Mouse (Mus musculus) liver, postnatal 0 days (tissue): ENCODE results near the gene Anxa5. TPM values are rescaled to one million over a fixed set of nuclear protein-coding genes. Genes with fewer than 3 reads are reported as not detected.
A peak's percentile ranks its signal among the peaks of the same experiment; 100 is the strongest.

ENCODE experiments used
- ATAC-seq: fragments of 200-750 bp; cut with Nextera tagmentation; 2 replicates; pipeline ENCODE4 v1.8.0; 2017; ENCODE audit warnings: mild to moderate bottlenecking, moderate library complexity
- DNase-seq: peaks from one replicate; pipeline ENCODE4 v3.0.0-alpha.2; 2016
- H3K27ac ChIP-seq: fragments of 300-500 bp; sonication (generic); 2 replicates; pipeline ENCODE4 v1.5.1; 2014; ENCODE audit warnings: antibody characterized with exemption, moderate library complexity, mild to moderate bottlenecking, low read depth
- H3K27me3 ChIP-seq: fragments of 300-500 bp; sonication (generic); 2 replicates; pipeline ENCODE4 v1.6.1; 2014; ENCODE audit warnings: low read length, control low read depth, mixed read lengths; ENCODE audit not compliant: insufficient read depth
- H3K36me3 ChIP-seq: fragments of 300-500 bp; sonication (generic); replicated peaks from 2 replicates; pipeline ENCODE4 v1.6.1; 2014; ENCODE audit warnings: mild to moderate bottlenecking, control low read depth, low read length, moderate library complexity, mixed read lengths; ENCODE audit not compliant: insufficient read depth
- H3K4me1 ChIP-seq: fragments of 300-500 bp; sonication (generic); 2 replicates; pipeline ENCODE4 v1.6.1; 2014; ENCODE audit warnings: antibody characterized with exemption, mild to moderate bottlenecking, control low read depth; ENCODE audit not compliant: insufficient read depth
- H3K4me2 ChIP-seq: fragments of 300-500 bp; sonication (generic); 2 replicates; pipeline ENCODE4 v1.6.1; 2014; ENCODE audit warnings: low read depth, mild to moderate bottlenecking, low read length, moderate library complexity, mixed read lengths
- H3K4me3 ChIP-seq: fragments of 300-500 bp; sonication (generic); 2 replicates; pipeline ENCODE4 v1.5.1; 2014; ENCODE audit warnings: low read depth, low read length
- H3K9ac ChIP-seq: fragments of 300-500 bp; sonication (generic); replicated peaks from 2 replicates; pipeline ENCODE4 v1.6.1; 2014; ENCODE audit warnings: mild to moderate bottlenecking, moderate library complexity
- H3K9me3 ChIP-seq: fragments of 300-500 bp; sonication (generic); 2 replicates; pipeline ENCODE4 v1.6.1; 2016; ENCODE audit warnings: mild to moderate bottlenecking, control low read depth, low read length, mixed read lengths
- CTCF ChIP-seq: sonication (generic); IDR thresholded peaks from 2 replicates; pipeline ENCODE4 v1.5.1; 2016; ENCODE audit warnings: antibody characterized with exemption, low read depth
- EP300 ChIP-seq: IDR thresholded peaks from 2 replicates; pipeline ENCODE4 v1.6.1; 2016; ENCODE audit warnings: antibody characterized with exemption, low read depth, mild to moderate bottlenecking
- WGBS: fragments of 180-500 bp; shearing (Covaris S2); extraction: QIAGEN DNeasy Blood & Tissue Kit; methylation state at CpG from one replicate; pipeline ENCODE4 v1.1.7; 2014; ENCODE audit not compliant: insufficient replicate concordance; 5-methylcytosine and 5-hydroxymethylcytosine counted together
- polyA plus RNA-seq: library from polyadenylated mRNA; unstranded; fragments of >200 nt; fragmentation: Nextera tagmentation; extraction: Ambion mirVana; gene quantifications from 2 replicates; pipeline ENCODE4 v1.2.1, GENCODE M21; 2015

The Anxa5 gene
- polyA plus RNA-seq, 1 experiment from 2014 or later: 59.1 TPM

DNA sequence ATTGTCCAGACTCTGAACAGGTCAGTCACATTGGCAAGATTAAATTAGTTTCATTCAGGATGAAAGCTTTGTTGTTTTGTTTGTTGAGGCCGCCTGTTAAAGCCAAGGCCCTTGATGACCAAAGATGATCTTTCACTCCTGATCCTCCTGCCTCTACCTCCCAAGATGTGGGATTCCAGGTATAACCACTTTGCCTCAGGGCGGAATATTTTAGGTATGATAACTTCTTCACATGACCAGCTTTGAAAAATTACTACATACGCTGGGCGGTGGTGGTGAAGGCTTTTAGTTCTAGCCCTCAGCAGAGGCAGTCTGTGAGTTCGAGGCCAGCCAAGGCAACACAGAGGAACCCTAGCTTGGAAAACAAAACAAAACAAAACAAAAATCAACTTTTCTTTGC lies 1.3 kb downstream of the Anxa5 start:
- Histone ChIP-seq H3K27ac (no peak overlapping the region), H3K9me3 (no peaks in the 10 kb centered on the region), H3K36me3 (no peaks in the 10 kb centered on the region), H3K4me1 (peaks cover 26% of the 10 kb centered on the region), H3K27me3 (no peaks in the 10 kb centered on the region), H3K4me3 (peak overlapping the region; percentile 72; the same call in 1 of the 2 replicates), H3K4me2 (peak overlapping the region; percentile 97), H3K9ac (no peak overlapping the region)
- TF ChIP-seq EP300 (no peak), CTCF (no peak)
- ATAC-seq (no peak), DNase-seq (no peak)
- WGBS: 70% methylated on average over 5 of the region's 5 CpGs

DNA sequence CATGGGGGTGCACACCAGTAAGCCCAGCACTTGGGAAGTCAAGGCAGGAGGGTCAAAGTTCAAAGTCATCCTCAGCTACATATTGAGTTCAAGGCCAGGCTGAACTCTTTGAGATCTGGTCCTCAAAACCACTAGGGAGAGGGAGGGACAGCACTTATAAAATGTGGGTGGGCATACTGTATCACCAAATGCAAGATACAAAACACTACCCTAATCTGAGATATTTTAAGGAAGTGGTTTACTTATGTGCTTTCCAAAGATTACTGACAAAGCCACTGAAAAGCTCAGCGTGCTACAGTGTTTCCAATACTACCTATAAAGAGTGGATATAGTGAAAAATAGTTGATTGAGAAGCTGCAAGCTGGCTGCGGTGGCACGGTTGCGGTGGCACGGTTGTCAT lies 2.5 kb downstream of the Anxa5 start:
- WGBS: 61% methylated on average over 5 of the region's 5 CpGs
- ATAC-seq: no peak
- H3K4me2 ChIP-seq: no peak overlapping the region

DNA sequence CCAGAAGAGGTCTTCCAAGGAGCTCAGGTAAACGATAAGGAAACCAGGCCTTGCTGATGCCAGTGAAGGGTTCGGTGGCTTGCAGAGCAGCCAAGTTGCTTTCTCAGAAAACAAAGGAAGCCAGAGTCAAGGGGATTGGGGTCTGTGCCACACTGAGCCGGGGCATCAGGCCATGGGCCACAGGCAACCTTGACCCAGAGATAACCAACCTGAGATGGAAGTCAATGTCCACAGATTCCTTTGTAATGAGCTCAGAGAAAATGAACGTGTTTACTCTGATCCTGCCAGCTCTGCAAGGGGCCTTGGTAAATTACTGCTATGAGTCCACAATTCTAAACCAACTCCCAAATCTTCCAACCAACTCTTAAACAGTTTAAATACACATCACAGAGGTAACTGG lies 3.8 kb downstream of the Anxa5 start:
- Histone ChIP-seq H3K4me1 (peaks cover 27% of the 10 kb centered on the region), H3K36me3 (no peaks in the 10 kb centered on the region), H3K9me3 (no peaks in the 10 kb centered on the region), H3K9ac (no peak overlapping the region), H3K27ac (no peak overlapping the region), H3K4me2 (no peak overlapping the region), H3K27me3 (no peaks in the 10 kb centered on the region), H3K4me3 (no peak overlapping the region)
- 57% methylated on average over 4 of the region's 4 CpGs for WGBS
- ATAC-seq (no peak), DNase-seq (no peak)
- TF ChIP-seq EP300 (no peak), CTCF (no peak)

More for the DNA sequence above, 2.5 kb downstream of the Anxa5 start:
- TF ChIP-seq EP300 (no peak), CTCF (no peak)
- Histone ChIP-seq H3K27ac (no peak overlapping the region), H3K4me1 (peaks cover 28% of the 10 kb centered on the region), H3K27me3 (no peaks in the 10 kb centered on the region), H3K9ac (no peak overlapping the region), H3K4me3 (no peak overlapping the region), H3K36me3 (no peaks in the 10 kb centered on the region), H3K9me3 (no peaks in the 10 kb centered on the region)
- no peak for DNase-seq

DNA sequence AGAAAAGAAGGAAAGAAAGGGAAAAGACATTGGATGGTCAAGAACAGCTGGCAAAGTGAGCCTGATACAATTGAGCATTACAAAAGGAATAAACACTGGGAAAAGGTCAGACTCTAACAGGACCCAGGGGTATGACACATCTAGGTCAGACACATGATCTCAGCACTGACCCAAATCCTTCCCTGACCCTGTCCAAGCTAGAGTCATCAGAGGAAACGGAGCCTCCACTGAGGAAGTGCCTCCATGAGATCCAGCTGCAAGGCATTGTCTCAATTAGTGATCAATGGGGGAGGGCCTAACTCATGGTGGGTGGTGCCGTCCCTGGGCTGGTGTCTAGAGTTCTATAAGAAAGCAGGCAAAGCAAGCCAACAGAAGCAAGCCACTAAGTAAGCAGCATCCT lies 6.8 kb downstream of the Anxa5 start:
- WGBS: 65% methylated on average over 2 of the region's 2 CpGs
- H3K4me1 ChIP-seq: peaks cover 14% of the 10 kb centered on the region; the same call in 1 of the 2 replicates
- H3K9me3 ChIP-seq: no peaks in the 10 kb centered on the region
- no peak overlapping the region for H3K27ac ChIP-seq
- TF ChIP-seq EP300 (no peak), CTCF (no peak)
- H3K9ac ChIP-seq: no peak overlapping the region
- no peaks in the 10 kb centered on the region for H3K36me3 ChIP-seq
- H3K4me2 ChIP-seq: no peak overlapping the region
- ATAC-seq (peak; percentile 65), DNase-seq (no peak)
- no peak overlapping the region for H3K4me3 ChIP-seq
- no peaks in the 10 kb centered on the region for H3K27me3 ChIP-seq

DNA sequence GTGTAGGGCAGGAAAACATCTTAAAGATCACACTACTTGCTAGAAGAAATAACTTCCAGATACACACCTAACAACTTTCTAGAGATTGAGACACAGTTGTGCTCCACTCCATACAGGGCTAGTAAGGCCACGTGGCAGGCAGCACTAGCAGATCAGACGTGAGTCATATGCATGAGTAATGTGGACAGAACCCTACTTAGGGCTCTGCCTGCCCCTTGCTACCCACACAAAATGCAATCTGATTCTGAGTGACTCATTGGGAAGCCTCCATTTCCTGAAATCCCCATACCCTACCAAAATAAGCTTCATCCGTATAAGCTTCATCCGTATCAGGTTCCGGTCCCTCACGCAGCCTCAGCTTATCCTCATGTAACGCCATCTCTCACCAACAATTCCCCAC lies 8.1 kb downstream of the Anxa5 start:
- no peak overlapping the region for H3K4me3 ChIP-seq
- DNase-seq (no peak), ATAC-seq (peak; percentile 84)
- H3K27me3 ChIP-seq: no peaks in the 10 kb centered on the region
- H3K36me3 ChIP-seq: no peaks in the 10 kb centered on the region
- peaks cover 11% of the 10 kb centered on the region; the same call in 1 of the 2 replicates for H3K4me1 ChIP-seq
- no peak for TF ChIP-seq CTCF
- no peak for TF ChIP-seq EP300
- H3K27ac ChIP-seq: no peak overlapping the region
- H3K4me2 ChIP-seq: no peak overlapping the region
- WGBS: 76% methylated on average over 7 of the region's 7 CpGs
- no peak overlapping the region for H3K9ac ChIP-seq
- no peaks in the 10 kb centered on the region for H3K9me3 ChIP-seq

DNA sequence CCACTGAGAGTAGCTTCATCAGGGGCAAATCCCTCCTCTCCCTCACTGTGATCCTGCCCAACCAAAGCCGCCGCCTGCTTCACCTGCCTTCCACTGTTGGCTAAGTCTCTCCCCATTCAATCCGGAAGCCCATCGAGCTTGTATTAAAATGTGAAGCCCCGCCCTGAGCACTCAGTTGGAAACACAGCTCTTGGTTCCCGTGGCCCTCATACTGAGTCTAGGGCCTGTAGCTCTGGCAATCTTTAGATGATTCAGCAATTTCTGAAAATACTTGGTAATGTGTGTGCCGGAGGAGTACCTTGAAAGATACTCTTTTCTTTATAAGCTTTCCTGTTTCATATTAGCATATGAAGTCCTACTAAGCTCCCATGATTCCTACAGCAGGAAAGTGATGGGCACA lies 10.2 kb downstream of the Anxa5 start:
- ATAC-seq: no peak
- Histone ChIP-seq H3K9me3 (no peaks in the 10 kb centered on the region), H3K4me2 (no peak overlapping the region), H3K27ac (no peak overlapping the region), H3K4me1 (peaks cover 5% of the 10 kb centered on the region; the same call in 1 of the 2 replicates), H3K9ac (0 out of 2 replicates have a peak overlapping the region, but pooled peaks have one; percentile 11), H3K4me3 (no peak overlapping the region), H3K36me3 (peaks cover 9% of the 10 kb centered on the region), H3K27me3 (no peaks in the 10 kb centered on the region)
- TF ChIP-seq EP300 (no peak), CTCF (no peak)
- no peak for DNase-seq
- 48% methylated on average over 7 of the region's 7 CpGs for WGBS

DNA sequence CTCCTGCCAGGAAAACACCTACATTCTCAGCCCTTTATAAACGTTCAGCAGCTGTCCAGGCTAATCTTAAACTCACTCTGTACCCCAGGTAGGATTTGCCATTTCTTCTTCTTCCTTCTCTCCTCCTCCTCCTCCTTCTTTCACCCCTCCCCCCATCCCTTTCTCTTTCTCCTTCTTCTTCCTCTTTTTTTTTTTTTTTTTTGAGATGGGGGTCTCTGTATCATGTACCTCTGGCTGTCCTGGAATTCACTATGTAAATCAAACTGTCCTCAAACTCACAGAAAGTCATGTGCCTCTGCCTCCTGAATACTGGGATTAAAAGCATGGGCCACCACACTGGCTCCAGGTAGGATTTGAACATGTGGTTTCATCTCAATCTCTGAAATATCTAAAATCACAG lies 13.3 kb downstream of the Anxa5 start:
- Histone ChIP-seq H3K4me1 (no peaks in the 10 kb centered on the region), H3K4me3 (no peak overlapping the region), H3K4me2 (no peak overlapping the region), H3K27me3 (no peaks in the 10 kb centered on the region), H3K9ac (no peak overlapping the region), H3K9me3 (no peaks in the 10 kb centered on the region), H3K36me3 (peaks cover 16% of the 10 kb centered on the region), H3K27ac (no peak overlapping the region)
- ATAC-seq: no peak
- WGBS: 30% methylated on average over 1 of the region's 1 CpGs
- TF ChIP-seq EP300: no peak
- TF ChIP-seq CTCF: no peak
- DNase-seq: no peak
